ENCODE assay signal across 20 mouse cellular contexts in the genomic region with DNA sequence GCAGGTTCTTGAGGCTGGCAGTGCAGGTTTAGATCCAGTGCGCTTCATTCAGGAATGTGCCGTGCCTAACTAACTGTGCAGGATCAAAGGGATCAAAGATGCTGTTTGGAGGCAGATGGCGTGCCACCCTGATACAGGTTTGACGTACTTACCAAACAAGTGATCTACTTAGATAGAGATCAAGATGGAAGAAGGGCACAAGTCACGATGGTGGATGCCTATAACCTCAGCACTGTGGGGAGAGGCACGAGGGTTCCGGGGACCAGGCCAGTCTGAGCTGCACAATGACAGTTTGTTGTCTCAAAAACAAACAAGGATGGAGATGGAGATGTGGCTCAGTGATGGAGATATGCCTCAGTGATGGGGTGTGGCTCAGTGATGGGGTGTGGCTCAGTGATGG.
"Had no signal": no experiment of that assay in that cellular context is flagged by ENCODE, and none has a peak within 500 bp of the region (broad histone marks: within the 10 kb centered on the region; RNA-seq: fewer than 3 reads in every experiment).

No protein-coding gene starts in this region.

- H3K27me3 ChIP-seq: lung, embryonic 15.5 days; midbrain, embryonic 12.5 days; neural tube, embryonic 13.5 days; neural tube, embryonic 15.5 days had no signal

- H3K36me3 ChIP-seq: lung, embryonic 15.5 days; midbrain, embryonic 10.5 days; midbrain, embryonic 12.5 days; neural tube, embryonic 13.5 days; neural tube, embryonic 15.5 days had no signal

- H3K4me1 ChIP-seq: lung, embryonic 15.5 days had no signal

- H3K27ac ChIP-seq: lung, embryonic 15.5 days; midbrain, embryonic 10.5 days; midbrain, embryonic 12.5 days; neural tube, embryonic 13.5 days; neural tube, embryonic 15.5 days had no signal

- H3K9me3 ChIP-seq: lung, embryonic 15.5 days; midbrain, embryonic 10.5 days; midbrain, embryonic 12.5 days; neural tube, embryonic 13.5 days; neural tube, embryonic 15.5 days had no signal

- ATAC-seq: liver, postnatal 0 days; midbrain, embryonic 16.5 days had no signal

- DNase-seq: liver, postnatal 0 days; lung, adult 2 months; lung, postnatal 10 days; lung, postnatal 4 days; midbrain, embryonic 14.5 days; retina, postnatal 1 day; right cerebral cortex, adult 18-20 months; right cerebral cortex, postnatal 25 days; right cerebral cortex, postnatal 4 days; spleen, adult 18-20 months; thymus, adult 2 months; thymus, postnatal 25 days; thymus, postnatal 4 days had no signal

- H3K4me3 ChIP-seq: lung, embryonic 15.5 days; midbrain, embryonic 10.5 days; midbrain, embryonic 12.5 days; myocyte; neural tube, embryonic 13.5 days; neural tube, embryonic 15.5 days had no signal

- H3K4me2 ChIP-seq: lung, embryonic 15.5 days; midbrain, embryonic 12.5 days; neural tube, embryonic 13.5 days; neural tube, embryonic 15.5 days had no signal

- H3K9ac ChIP-seq: liver, postnatal 0 days; lung, embryonic 15.5 days; midbrain, embryonic 12.5 days; neural tube, embryonic 13.5 days; neural tube, embryonic 15.5 days had no signal
